Mouse (Mus musculus): ENCODE results near the gene Znhit1. TPM values are rescaled to one million over a fixed set of nuclear protein-coding genes. Genes with fewer than 3 reads are reported as not detected.

Znhit1 gene
- total and polyA plus RNA-seq, 2 experiments from 2014 or later, result 45.6 to 77.0 TPM

DNA sequence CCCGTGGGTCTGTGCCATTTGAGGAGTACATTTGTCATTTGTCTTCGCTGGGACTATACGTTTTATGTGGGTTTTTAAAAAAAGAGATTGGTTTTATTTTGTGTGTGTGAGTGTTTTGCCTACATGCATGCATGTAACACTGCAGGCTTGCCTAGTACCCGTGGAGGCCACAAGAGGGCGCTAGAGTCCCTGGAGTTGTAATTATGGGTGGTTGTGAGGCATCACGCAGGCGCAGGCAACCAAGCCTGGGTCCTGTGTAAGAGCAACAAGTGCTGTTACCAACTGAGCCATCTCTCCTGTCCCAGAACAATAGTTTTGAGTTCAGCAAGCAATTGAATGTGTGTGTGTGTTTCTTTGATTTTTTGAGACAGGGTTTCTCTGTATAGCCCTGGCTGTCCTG is 48.5 kb downstream of the Znhit1 start:
- H3K4me1 ChIP-seq (ENCODE audit: control insufficient read depth, insufficient read depth), result no peaks in the 10 kb centered on the region
- H3K27me3 ChIP-seq (ENCODE audit: control insufficient read depth, insufficient read depth, low read length), result no peaks in the 10 kb centered on the region
- DNase-seq (ENCODE audit: low spot score) (no peak), ATAC-seq (ENCODE audit: insufficient read depth, low read depth) (no peak)
- TF ChIP-seq EP300 (IDR thresholded peaks at IDR 0.05; ENCODE audit: low read depth), result no peak
- no peak overlapping the region for H3K4me2 ChIP-seq (ENCODE audit: low read depth, low read length)
- H3K9ac ChIP-seq (replicated peaks; ENCODE audit: low read depth, low read length), result no peak overlapping the region
- H3K36me3 ChIP-seq (replicated peaks; ENCODE audit: control insufficient read depth, insufficient read depth, low read length), result no peaks in the 10 kb centered on the region
- no peak overlapping the region for H3K4me3 ChIP-seq (ENCODE audit: low read depth, low read length)
- H3K27ac ChIP-seq (ENCODE audit: low read depth), result no peak overlapping the region
- WGBS, result 66% methylated on average over 7 of the region's 7 CpGs
- no peaks in the 10 kb centered on the region for H3K9me3 ChIP-seq (replicated peaks; ENCODE audit: control insufficient read depth, low read length)

DNA sequence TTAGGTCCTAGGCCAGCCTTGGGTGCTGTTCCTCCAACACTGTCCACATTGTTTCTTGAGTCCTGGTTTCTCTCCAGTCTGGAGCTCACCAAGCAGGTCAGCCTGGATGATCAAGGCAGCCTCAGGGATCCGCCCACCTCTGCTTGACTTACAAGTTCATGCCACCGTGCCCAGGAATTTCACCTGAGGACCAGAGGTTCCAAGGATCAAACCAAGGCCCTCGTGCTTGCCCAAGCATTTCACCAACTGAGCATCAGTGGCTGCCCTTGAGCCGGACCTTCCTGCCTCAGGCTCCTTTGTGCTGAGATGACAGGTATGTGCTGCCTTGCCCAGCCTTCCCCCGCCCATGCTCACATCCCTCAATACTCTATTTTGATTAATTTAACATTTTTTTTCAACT is 50.2 kb downstream of the Znhit1 start:
- H3K9ac ChIP-seq (replicated peaks; ENCODE audit: low read depth, low read length), result no peak overlapping the region
- no peak overlapping the region for H3K4me2 ChIP-seq (ENCODE audit: low read depth, low read length)
- 84% methylated on average over 5 of the region's 5 CpGs for WGBS
- no peaks in the 10 kb centered on the region for H3K27me3 ChIP-seq (ENCODE audit: control insufficient read depth, insufficient read depth, low read length)
- DNase-seq (ENCODE audit: low spot score), result no peak
- H3K4me1 ChIP-seq (ENCODE audit: control insufficient read depth, insufficient read depth), result no peaks in the 10 kb centered on the region
- H3K9me3 ChIP-seq (replicated peaks; ENCODE audit: control insufficient read depth, low read length), result no peaks in the 10 kb centered on the region
- no peaks in the 10 kb centered on the region for H3K36me3 ChIP-seq (replicated peaks; ENCODE audit: control insufficient read depth, insufficient read depth, low read length)
- no peak for ATAC-seq (ENCODE audit: insufficient read depth, low read depth)
- no peak overlapping the region for H3K27ac ChIP-seq (ENCODE audit: low read depth)
- no peak overlapping the region for H3K4me3 ChIP-seq (ENCODE audit: low read depth, low read length)
- TF ChIP-seq CTCF (IDR thresholded peaks at IDR 0.05; ENCODE audit: low read depth) (no peak), EP300 (IDR thresholded peaks at IDR 0.05; ENCODE audit: low read depth) (no peak)

GRCm38 (mm10) chr5:136936750-136937149 is 51.1 kb downstream of the Znhit1 start:
- TF ChIP-seq EP300 (IDR thresholded peaks at IDR 0.05; ENCODE audit: low read depth) (no peak), CTCF (IDR thresholded peaks at IDR 0.05; ENCODE audit: low read depth) (no peak)
- H3K4me3 ChIP-seq (ENCODE audit: low read depth, low read length), result no peak overlapping the region
- no peaks in the 10 kb centered on the region for H3K4me1 ChIP-seq (ENCODE audit: control insufficient read depth, insufficient read depth)
- H3K36me3 ChIP-seq (replicated peaks; ENCODE audit: control insufficient read depth, insufficient read depth, low read length), result no peaks in the 10 kb centered on the region
- ATAC-seq (ENCODE audit: insufficient read depth, low read depth) (no peak), DNase-seq (ENCODE audit: low spot score) (no peak)
- no peak overlapping the region for H3K9ac ChIP-seq (replicated peaks; ENCODE audit: low read depth, low read length)
- no peaks in the 10 kb centered on the region for H3K9me3 ChIP-seq (replicated peaks; ENCODE audit: control insufficient read depth, low read length)
- WGBS, result 74% methylated on average over 6 of the region's 6 CpGs
- H3K4me2 ChIP-seq (ENCODE audit: low read depth, low read length), result no peak overlapping the region
- H3K27me3 ChIP-seq (ENCODE audit: control insufficient read depth, insufficient read depth, low read length), result no peaks in the 10 kb centered on the region
- no peak overlapping the region for H3K27ac ChIP-seq (ENCODE audit: low read depth)

DNA sequence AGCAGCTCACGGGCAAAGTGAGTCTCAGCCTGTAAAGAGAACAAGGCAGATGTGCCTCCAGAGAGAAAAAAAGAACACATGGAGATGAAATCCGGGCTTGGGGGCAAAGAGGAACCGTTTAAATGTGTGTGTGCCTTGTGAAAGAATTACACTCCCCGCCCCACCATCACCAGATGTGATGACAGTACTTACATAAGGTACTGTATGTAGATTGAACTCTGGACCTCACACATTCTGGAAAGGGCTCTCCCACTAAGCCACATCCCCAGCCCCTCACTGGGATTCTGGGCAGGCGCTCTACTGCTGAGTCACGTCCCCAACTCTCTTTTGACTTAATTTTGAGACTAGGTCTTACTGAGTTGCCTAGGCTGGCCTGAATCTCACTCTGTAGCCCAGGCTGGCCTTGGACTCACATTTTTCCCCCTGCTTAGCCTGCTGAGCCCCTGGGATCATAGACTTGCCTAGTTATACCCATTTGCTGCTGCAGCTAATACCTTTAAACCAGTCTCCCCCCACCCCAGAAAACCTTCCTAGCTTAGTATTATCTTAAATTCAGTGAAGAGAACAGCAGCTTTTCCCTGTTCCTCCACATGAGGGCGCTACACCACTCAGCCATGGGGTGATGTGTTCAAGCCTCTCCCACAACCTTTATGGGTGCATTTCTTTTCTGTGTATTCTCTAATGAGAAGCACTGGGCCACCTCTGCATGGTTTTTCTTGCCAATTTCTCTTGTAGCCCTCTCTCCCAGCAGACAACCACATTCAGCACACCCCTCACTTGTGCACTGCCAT is 51.7 kb downstream of the Znhit1 start:
- no peaks in the 10 kb centered on the region for H3K4me1 ChIP-seq (ENCODE audit: control insufficient read depth, insufficient read depth)
- DNase-seq (ENCODE audit: low spot score) (no peak), ATAC-seq (ENCODE audit: insufficient read depth, low read depth) (no peak)
- 63% methylated on average over 7 of the region's 7 CpGs for WGBS
- no peak overlapping the region for H3K4me2 ChIP-seq (ENCODE audit: low read depth, low read length)
- H3K4me3 ChIP-seq (ENCODE audit: low read depth, low read length), result no peak overlapping the region
- no peaks in the 10 kb centered on the region for H3K27me3 ChIP-seq (ENCODE audit: control insufficient read depth, insufficient read depth, low read length)
- H3K36me3 ChIP-seq (replicated peaks; ENCODE audit: control insufficient read depth, insufficient read depth, low read length), result no peaks in the 10 kb centered on the region
- peak; percentile 22; the same call in 1 of the 2 replicates for TF ChIP-seq CTCF (IDR thresholded peaks at IDR 0.05; ENCODE audit: low read depth)
- no peak for TF ChIP-seq EP300 (IDR thresholded peaks at IDR 0.05; ENCODE audit: low read depth)
- H3K9ac ChIP-seq (replicated peaks; ENCODE audit: low read depth, low read length), result no peak overlapping the region
- H3K9me3 ChIP-seq (replicated peaks; ENCODE audit: control insufficient read depth, low read length), result no peaks in the 10 kb centered on the region
- H3K27ac ChIP-seq (ENCODE audit: low read depth), result no peak overlapping the region

GRCm38 (mm10) chr5:136933930-136934329 is 53.9 kb downstream of the Znhit1 start:
- no peak for TF ChIP-seq EP300 (IDR thresholded peaks at IDR 0.05; ENCODE audit: low read depth)
- TF ChIP-seq CTCF (IDR thresholded peaks at IDR 0.05; ENCODE audit: low read depth), result no peak
- Histone ChIP-seq H3K27me3 (ENCODE audit: control insufficient read depth, insufficient read depth, low read length) (no peaks in the 10 kb centered on the region), H3K4me3 (ENCODE audit: low read depth, low read length) (no peak overlapping the region), H3K9me3 (replicated peaks; ENCODE audit: control insufficient read depth, low read length) (no peaks in the 10 kb centered on the region), H3K4me1 (ENCODE audit: control insufficient read depth, insufficient read depth) (no peaks in the 10 kb centered on the region), H3K36me3 (replicated peaks; ENCODE audit: control insufficient read depth, insufficient read depth, low read length) (no peaks in the 10 kb centered on the region), H3K4me2 (ENCODE audit: low read depth, low read length) (no peak overlapping the region), H3K27ac (ENCODE audit: low read depth) (no peak overlapping the region), H3K9ac (replicated peaks; ENCODE audit: low read depth, low read length) (no peak overlapping the region)
- WGBS, result 86% methylated on average over 6 of the region's 6 CpGs
- no peak for DNase-seq (ENCODE audit: low spot score)
- no peak for ATAC-seq (ENCODE audit: insufficient read depth, low read depth)

GRCm38 (mm10) chr5:136932956-136933355 is 54.9 kb downstream of the Znhit1 start:
- no peak for DNase-seq (ENCODE audit: low spot score)

More at GRCm38 (mm10) chr5:136932956-136933355, 54.9 kb downstream of the Znhit1 start:
- Histone ChIP-seq H3K27me3 (ENCODE audit: control insufficient read depth, insufficient read depth, low read length) (no peaks in the 10 kb centered on the region), H3K9ac (replicated peaks; ENCODE audit: low read depth, low read length) (no peak overlapping the region), H3K27ac (ENCODE audit: low read depth) (no peak overlapping the region), H3K4me3 (ENCODE audit: low read depth, low read length) (no peak overlapping the region), H3K4me1 (ENCODE audit: control insufficient read depth, insufficient read depth) (no peaks in the 10 kb centered on the region), H3K4me2 (ENCODE audit: low read depth, low read length) (no peak overlapping the region), H3K36me3 (replicated peaks; ENCODE audit: control insufficient read depth, insufficient read depth, low read length) (no peaks in the 10 kb centered on the region), H3K9me3 (replicated peaks; ENCODE audit: control insufficient read depth, low read length) (no peaks in the 10 kb centered on the region)
- WGBS, result 66% methylated on average over 5 of the region's 5 CpGs
- ATAC-seq (ENCODE audit: insufficient read depth, low read depth), result no peak
- no peak for TF ChIP-seq EP300 (IDR thresholded peaks at IDR 0.05; ENCODE audit: low read depth)
- TF ChIP-seq CTCF (IDR thresholded peaks at IDR 0.05; ENCODE audit: low read depth), result no peak

MicroRNAs encoded within 50 kb of the gene (microRNA counts, 519-probe panel; counts per million panel counts)
- microRNA mmu-miR-702, result not detected

Small RNA genes lying within 50 kb of the gene (microRNA-seq; reads per million reads assigned to microRNA genes)
- gene Mir702, result 35.2 reads per million, percentile 43 among the genes with 10 or more reads in this experiment

Other genes with a start within 250 kb of the Znhit1 start
- 8.1 and 9.9 TPM in 2 replicates for gene Col26a1, start 104.8 kb downstream of the Znhit1 start, total RNA-seq (2014; rRNA removed; ENCODE audit: low replicate concordance)
- gene Col26a1, start 104.8 kb downstream of the Znhit1 start, polyA plus RNA-seq (2015; fragmentation: Nextera tagmentation; extraction: Ambion mirVana), result 4.1 and 5.4 TPM in 2 replicates
- 7.0 and 18.3 TPM in 2 replicates for gene Ift22, start 79.9 kb downstream of the Znhit1 start, total RNA-seq (2014; rRNA removed; ENCODE audit: low replicate concordance)
- gene Ift22, start 79.9 kb downstream of the Znhit1 start, polyA plus RNA-seq (2015; fragmentation: Nextera tagmentation; extraction: Ambion mirVana), result 23.3 and 27.2 TPM in 2 replicates
- gene Fis1, start 34.7 kb downstream of the Znhit1 start, total RNA-seq (2014; rRNA removed; ENCODE audit: low replicate concordance), result 143 and 175 TPM in 2 replicates
- 245 and 249 TPM in 2 replicates for gene Fis1, start 34.7 kb downstream of the Znhit1 start, polyA plus RNA-seq (2015; fragmentation: Nextera tagmentation; extraction: Ambion mirVana)
- gene Cldn15, start 21.4 kb downstream of the Znhit1 start, total RNA-seq (2014; rRNA removed; ENCODE audit: low replicate concordance), result 10.2 and 19.3 TPM in 2 replicates
- gene Cldn15, start 21.4 kb downstream of the Znhit1 start, polyA plus RNA-seq (2015; fragmentation: Nextera tagmentation; extraction: Ambion mirVana), result 7.9 and 9.1 TPM in 2 replicates
- 37.1 and 60.3 TPM in 2 replicates for gene Plod3, start 1.0 kb downstream of the Znhit1 start, total RNA-seq (2014; rRNA removed; ENCODE audit: low replicate concordance)
- 21.7 and 24.5 TPM in 2 replicates for gene Plod3, start 1.0 kb downstream of the Znhit1 start, polyA plus RNA-seq (2015; fragmentation: Nextera tagmentation; extraction: Ambion mirVana)
- gene Vgf, start 38.4 kb upstream of the Znhit1 start, total RNA-seq (2014; rRNA removed; ENCODE audit: low replicate concordance), result not detected in 2 replicates
- gene Vgf, start 38.4 kb upstream of the Znhit1 start, polyA plus RNA-seq (2015; fragmentation: Nextera tagmentation; extraction: Ambion mirVana), result 0.05 TPM in 1 of 2 replicates, not detected in the other
- 45.0 and 94.4 TPM in 2 replicates for gene Ap1s1, start 58.1 kb upstream of the Znhit1 start, total RNA-seq (2014; rRNA removed; ENCODE audit: low replicate concordance)
- gene Ap1s1, start 58.1 kb upstream of the Znhit1 start, polyA plus RNA-seq (2015; fragmentation: Nextera tagmentation; extraction: Ambion mirVana), result 93.0 and 96.5 TPM in 2 replicates
- gene Serpine1, start 84.2 kb upstream of the Znhit1 start, total RNA-seq (2014; rRNA removed; ENCODE audit: low replicate concordance), result 19.1 and 26.4 TPM in 2 replicates
- 0.93 and 1.2 TPM in 2 replicates for gene Serpine1, start 84.2 kb upstream of the Znhit1 start, polyA plus RNA-seq (2015; fragmentation: Nextera tagmentation; extraction: Ambion mirVana)
- gene Trim56, start 128.2 kb upstream of the Znhit1 start, total RNA-seq (2014; rRNA removed; ENCODE audit: low replicate concordance), result 15.1 and 20.3 TPM in 2 replicates
- gene Trim56, start 128.2 kb upstream of the Znhit1 start, polyA plus RNA-seq (2015; fragmentation: Nextera tagmentation; extraction: Ambion mirVana), result 4.7 and 4.9 TPM in 2 replicates
- gene Muc3, start 161.3 kb upstream of the Znhit1 start, total RNA-seq (2014; rRNA removed; ENCODE audit: low replicate concordance), result not detected in 2 replicates
- gene Muc3, start 161.3 kb upstream of the Znhit1 start, polyA plus RNA-seq (2015; fragmentation: Nextera tagmentation; extraction: Ambion mirVana), result not detected in 2 replicates
- 0.34 TPM in 1 of 2 replicates, not detected in the other for gene Muc3a, start 224.4 kb upstream of the Znhit1 start, total RNA-seq (2014; rRNA removed; ENCODE audit: low replicate concordance)
- not detected in 2 replicates for gene Muc3a, start 224.4 kb upstream of the Znhit1 start, polyA plus RNA-seq (2015; fragmentation: Nextera tagmentation; extraction: Ambion mirVana)

All from heart, postnatal 0 days (tissue).